Mouse (Mus musculus): ENCODE results near the gene 1700029F12Rik.

GRCm38 (mm10) chr13:96989129-96989528 lies 45.0 kb downstream of the 1700029F12Rik start:
- no peak for TF ChIP-seq CTCF (IDR thresholded peaks at IDR 0.05; ENCODE audit: control insufficient read depth, insufficient read depth, insufficient read length)
- TF ChIP-seq MAX (IDR thresholded peaks at IDR 0.05), result no peak
- no peak for TF ChIP-seq MYOD1 (IDR thresholded peaks at IDR 0.05; ENCODE audit: control insufficient read depth, insufficient read length, low read depth)
- TF ChIP-seq FOSL1 (IDR thresholded peaks at IDR 0.05; ENCODE audit: insufficient read depth, low read length, poor library complexity, severe bottlenecking), result no peak
- TF ChIP-seq MYOG (IDR thresholded peaks at IDR 0.05; ENCODE audit: control insufficient read depth, extremely low read depth, insufficient read length), result no peak
